Mouse (Mus musculus) CH12.LX (cell line): ENCODE data around the gene Sprr2a3.
"Not testable (repeated sequence)": the region's sequence is repeated elsewhere in the genome, so short reads cannot be mapped to it uniquely, and the experiment has no call there.

Experiments used
- CTCF ChIP-seq, 2 experiments: IDR thresholded peaks in 1 of 2; conservative IDR thresholded peaks in 1 of 2; 2 replicates each; pipeline ENCODE4 v1.5.1; 2011 to 2012; ENCODE audit warnings: low read depth in 2 of 2, low read length in 2 of 2, improper control_type of control experiment in 1 of 2, inconsistent platforms in 1 of 2, mild to moderate bottlenecking in 1 of 2, moderate library complexity in 1 of 2
- EP300 ChIP-seq: IDR thresholded peaks from 2 replicates; pipeline ENCODE4 v1.6.1; 2011; ENCODE audit warnings: low read length, improper control_type of control experiment
- ETS1 ChIP-seq: conservative IDR thresholded peaks from 2 replicates; pipeline ENCODE4 v1.6.1; 2012; ENCODE audit warnings: low read depth, mild to moderate bottlenecking, inconsistent platforms, low read length, improper control_type of control experiment, moderate library complexity
- JUN ChIP-seq: IDR thresholded peaks from 2 replicates; pipeline ENCODE4 v1.6.1; 2011; ENCODE audit warnings: low read depth, mild to moderate bottlenecking, low read length, improper control_type of control experiment, moderate library complexity; ENCODE audit not compliant: insufficient read depth
- MAZ ChIP-seq: IDR thresholded peaks from 2 replicates; pipeline ENCODE4 v1.6.1; 2012; ENCODE audit warnings: low read depth, mild to moderate bottlenecking, inconsistent platforms, low read length, improper control_type of control experiment, moderate library complexity
- MXI1 ChIP-seq: IDR thresholded peaks from 2 replicates; pipeline ENCODE4 v1.6.1; 2011; ENCODE audit warnings: mild to moderate bottlenecking, low read depth, low read length, improper control_type of control experiment
- POLR2A ChIP-seq: IDR thresholded peaks from 2 replicates; pipeline ENCODE4 v1.6.1; 2011; ENCODE audit warnings: low read depth, mild to moderate bottlenecking, improper control_type of control experiment, low read length
- UBTF ChIP-seq: IDR thresholded peaks from 2 replicates; pipeline ENCODE4 v1.6.1; 2012; ENCODE audit warnings: low read depth, mild to moderate bottlenecking, inconsistent platforms, low read length, improper control_type of control experiment, moderate library complexity
- ZKSCAN1 ChIP-seq: IDR thresholded peaks from 2 replicates; pipeline ENCODE4 v1.6.1; 2012; ENCODE audit warnings: low read depth, inconsistent platforms, low read length, improper control_type of control experiment, borderline replicate concordance

- TF ChIP-seq MXI1; EP300; CTCF (conservative IDR thresholded peaks at IDR 0.05 in 1 of 2, IDR thresholded peaks at IDR 0.05 in 1 of 2; ENCODE audit: low read depth in 2 of 2, low read length in 2 of 2); UBTF; MAZ; ETS1; POLR2A; JUN; ZKSCAN1: not testable (repeated sequence)
These were observed 31.4 kb upstream of the Sprr2a3 start for GRCm38 (mm10) chr3:92253860-92254259.
